Mouse (Mus musculus) liver, embryonic 14.5 days (tissue): ENCODE results near the gene Sgcd. TPM values are rescaled to one million over a fixed set of nuclear protein-coding genes. Genes with fewer than 3 reads are reported as not detected.

Experiments used
- ATAC-seq: fragments of 200-750 bp; cut with Nextera tagmentation; 2 replicates; pipeline ENCODE4 v1.8.0; 2017; ENCODE audit warnings: moderate number of reproducible peaks, mild to moderate bottlenecking, moderate library complexity; ENCODE audit not compliant: insufficient read depth
- DNase-seq, 3 experiments: peaks; one replicate each; pipeline ENCODE4 v3.0.0-alpha.2; 2012 to 2013; ENCODE audit warnings: low read depth in 3 of 3, low spot score in 3 of 3
- H3K27ac ChIP-seq: fragments of 300-500 bp; sonication (generic); 2 replicates; pipeline ENCODE4 v1.5.1; 2014; ENCODE audit warnings: moderate library complexity, mild to moderate bottlenecking, control low read depth, inconsistent platforms
- H3K27me3 ChIP-seq: fragments of 300-500 bp; sonication (generic); 2 replicates; pipeline ENCODE4 v1.6.1; 2014; ENCODE audit warnings: mild to moderate bottlenecking, low read length, moderate library complexity; ENCODE audit not compliant: control insufficient read depth, insufficient read depth
- H3K36me3 ChIP-seq: fragments of 300-500 bp; sonication (generic); replicated peaks from 2 replicates; pipeline ENCODE4 v1.6.1; 2014; ENCODE audit warnings: low read depth; ENCODE audit not compliant: control insufficient read depth, insufficient read depth
- H3K4me1 ChIP-seq, 2 experiments: fragments of 200-500 bp in 1 of 2; fragments of 300-500 bp in 1 of 2; sonication (generic) in 1 of 2; replicated peaks; 2 replicates each; pipeline ENCODE4 v1.6.1; 2012 to 2014; ENCODE audit warnings: antibody characterized with exemption in 1 of 2, inconsistent platforms in 1 of 2, low read length in 1 of 2; ENCODE audit not compliant: control insufficient read depth in 2 of 2, insufficient read depth in 2 of 2
- H3K4me2 ChIP-seq: fragments of 300-500 bp; sonication (generic); 2 replicates; pipeline ENCODE4 v1.6.1; 2014; ENCODE audit warnings: low read depth, mild to moderate bottlenecking, control low read depth, moderate library complexity
- H3K4me3 ChIP-seq, 2 experiments: fragments of 200-500 bp in 1 of 2; fragments of 300-500 bp in 1 of 2; sonication (generic) in 1 of 2; 2 replicates each; pipeline ENCODE4 v1.5.1; 2012 to 2014; ENCODE audit warnings: low read depth in 2 of 2, low read length in 2 of 2, mild to moderate bottlenecking in 2 of 2, control low read depth in 1 of 2, inconsistent platforms in 1 of 2, moderate library complexity in 1 of 2; ENCODE audit not compliant: insufficient read depth in 1 of 2
- H3K9ac ChIP-seq: fragments of 300-500 bp; sonication (generic); replicated peaks from 2 replicates; pipeline ENCODE4 v1.6.1; 2014; ENCODE audit warnings: mild to moderate bottlenecking, control low read depth, moderate library complexity
- H3K9me3 ChIP-seq: fragments of 300-500 bp; sonication (generic); 2 replicates; pipeline ENCODE4 v1.6.1; 2016; ENCODE audit warnings: low read length, mixed read lengths; ENCODE audit not compliant: control insufficient read depth
- CTCF ChIP-seq: IDR thresholded peaks from 2 replicates; pipeline ENCODE4 v1.5.1; 2016; ENCODE audit warnings: antibody characterized with exemption, low read depth, control low read depth
- EP300 ChIP-seq: IDR thresholded peaks from 2 replicates; pipeline ENCODE4 v1.6.1; 2016; ENCODE audit warnings: antibody characterized with exemption, low read depth
- WGBS: fragments of 180-500 bp; shearing (Covaris S2); extraction: QIAGEN DNeasy Blood & Tissue Kit; methylation state at CpG from one replicate; pipeline ENCODE4 v1.1.7; 2014; ENCODE audit not compliant: insufficient replicate concordance; 5-methylcytosine and 5-hydroxymethylcytosine counted together
- polyA plus RNA-seq, 2 experiments: library from polyadenylated mRNA; depleted of rRNA in 1 of 2; stranded (reverse) in 1 of 2; unstranded in 1 of 2; fragments of >200 nt; fragmentation: Nextera tagmentation in 1 of 2; extraction: Ambion mirVana in 1 of 2; gene quantifications; 2 replicates each; pipeline versions ENCODE4 v1.2.1 to v1.2.3; 2012 to 2014

The Sgcd gene
- polyA plus RNA-seq, 2 experiments, result 0.04 to 0.08 TPM

- no peaks in the 10 kb centered on the region for H3K36me3 ChIP-seq
- H3K27ac ChIP-seq, result no peak overlapping the region
- H3K4me2 ChIP-seq, result no peak overlapping the region
- no peak overlapping the region for H3K4me3 ChIP-seq
- H3K9me3 ChIP-seq, result no peaks in the 10 kb centered on the region
- no peaks in the 10 kb centered on the region for H3K4me1 ChIP-seq
- ATAC-seq (no peak), DNase-seq (no peak)
- H3K27me3 ChIP-seq, result no peaks in the 10 kb centered on the region
- WGBS, result 64% methylated on average over 2 of the region's 2 CpGs
- TF ChIP-seq CTCF, result no peak
- no peak for TF ChIP-seq EP300
- H3K9ac ChIP-seq, result no peak overlapping the region
Measured at GRCm38 (mm10) chr11:47371616-47372015, 617.2 kb downstream of the Sgcd start.

- Histone ChIP-seq H3K4me1 (no peaks in the 10 kb centered on the region), H3K36me3 (no peaks in the 10 kb centered on the region), H3K9ac (no peak overlapping the region), H3K9me3 (no peaks in the 10 kb centered on the region), H3K4me3 (no peak overlapping the region), H3K4me2 (no peak overlapping the region), H3K27ac (no peak overlapping the region), H3K27me3 (no peaks in the 10 kb centered on the region)
- DNase-seq (no peak), ATAC-seq (no peak)
- WGBS, result 55% methylated on average over 2 of the region's 2 CpGs
- no peak for TF ChIP-seq EP300
- TF ChIP-seq CTCF, result no peak
Measured at GRCm38 (mm10) chr11:47351585-47351984, 637.2 kb downstream of the Sgcd start.

GRCm38 (mm10) chr11:47343486-47343885 is 645.3 kb downstream of the Sgcd start:
- Histone ChIP-seq H3K27me3 (no peaks in the 10 kb centered on the region), H3K4me3 (no peak overlapping the region), H3K9ac (no peak overlapping the region), H3K4me1 (no peaks in the 10 kb centered on the region), H3K9me3 (no peaks in the 10 kb centered on the region), H3K4me2 (no peak overlapping the region), H3K27ac (no peak overlapping the region), H3K36me3 (no peaks in the 10 kb centered on the region)
- DNase-seq, result no peak
- ATAC-seq, result no peak
- 29% methylated on average over 2 of the region's 2 CpGs for WGBS
- no peak for TF ChIP-seq EP300
- no peak for TF ChIP-seq CTCF

GRCm38 (mm10) chr11:47333702-47334101 is 655.1 kb downstream of the Sgcd start:
- no peak overlapping the region for H3K4me2 ChIP-seq
- H3K27me3 ChIP-seq, result no peaks in the 10 kb centered on the region
- DNase-seq (no peak), ATAC-seq (no peak)
- H3K9me3 ChIP-seq, result no peaks in the 10 kb centered on the region
- TF ChIP-seq EP300 (no peak), CTCF (no peak)
- H3K9ac ChIP-seq, result no peak overlapping the region
- H3K36me3 ChIP-seq, result no peaks in the 10 kb centered on the region
- H3K4me1 ChIP-seq, result no peaks in the 10 kb centered on the region
- 60% methylated on average over 2 of the region's 2 CpGs for WGBS
- no peak overlapping the region for H3K4me3 ChIP-seq
- H3K27ac ChIP-seq, result no peak overlapping the region

GRCm38 (mm10) chr11:47305579-47305978 is 683.2 kb downstream of the Sgcd start:
- Histone ChIP-seq H3K4me2 (no peak overlapping the region), H3K9me3 (no peaks in the 10 kb centered on the region), H3K27me3 (no peaks in the 10 kb centered on the region), H3K36me3 (no peaks in the 10 kb centered on the region), H3K4me3 (no peak overlapping the region), H3K4me1 (no peaks in the 10 kb centered on the region), H3K9ac (no peak overlapping the region), H3K27ac (no peak overlapping the region)
- ATAC-seq (no peak), DNase-seq (no peak)
- no peak for TF ChIP-seq EP300
- no peak for TF ChIP-seq CTCF
